Mouse (Mus musculus) frontal cortex, adult 2 months (tissue): ENCODE data around the gene Gm31571. TPM values are rescaled to one million over a fixed set of nuclear protein-coding genes. Genes with fewer than 3 reads are reported as not detected.
"Not testable (repeated sequence)": the region's sequence is repeated elsewhere in the genome, so short reads cannot be mapped to it uniquely, and the experiment has no call there.

Experiments
- DNase-seq, 2 experiments: peaks; one replicate each; pipeline ENCODE4 v3.0.0; 2022; ENCODE audit warnings: low spot score in 1 of 2; ENCODE audit errors: extremely low spot score in 1 of 2
- polyA plus RNA-seq: library from polyadenylated mRNA; depleted of rRNA; stranded (reverse); fragments of >200 nt; gene quantifications from 2 replicates; pipeline ENCODE4 v1.2.3, GENCODE M21; 2012; rRNA removed

Gene Gm31571
- polyA plus RNA-seq: not detected in 2 replicates

DNA sequence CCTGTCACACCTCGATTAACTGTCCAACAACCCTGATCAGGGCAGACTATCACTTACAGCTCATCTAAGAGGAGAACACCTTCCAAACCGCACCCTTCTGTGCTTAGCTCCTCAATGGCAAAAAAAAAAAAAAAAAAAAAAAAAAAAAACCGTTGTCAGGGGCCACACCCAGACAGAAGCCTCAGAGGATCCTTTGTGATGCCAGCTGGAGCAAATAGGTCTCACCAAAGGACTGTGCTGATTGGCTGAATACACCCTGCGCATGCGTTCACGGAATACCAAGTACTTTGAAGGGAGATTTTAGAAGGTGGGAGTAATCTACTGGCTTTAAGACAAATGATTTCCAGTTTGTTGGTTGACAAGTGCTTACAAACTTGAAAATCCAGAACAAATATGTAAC lies at the start of gene Gm31571:
Gene Gm31571 (minus strand): TSS at position 101 of the 400 bp plus-strand sequence.
- not testable (repeated sequence) for DNase-seq
